Mouse (Mus musculus): Measurements from ENCODE around the gene Ncoa7.
A peak's percentile ranks its signal among the peaks of the same experiment; 100 is the strongest.

The Ncoa7 gene

GRCm38 (mm10) chr10:30587037-30587436 lies 216.1 kb downstream of the Ncoa7 start:
- peak; percentile 20 for DNase-seq (ENCODE audit: low read depth, low spot score)

- no peak for DNase-seq (ENCODE audit: low read depth, low spot score)
Observed at GRCm38 (mm10) chr10:30585691-30586090, 217.4 kb downstream of the Ncoa7 start.
